Mouse (Mus musculus): ENCODE measurements around the gene Hat1.
"Not testable (repeated sequence)": the region's sequence is repeated elsewhere in the genome, so short reads cannot be mapped to it uniquely, and the experiment has no call there.

Hat1 gene

GRCm38 (mm10) chr2:71388951-71389763 lies at the start of gene Hat1:
Gene Hat1, plus strand, starts transcription at chr2:71388958.
- peak; percentile 90 to 96 for DNase-seq (ENCODE audit: low spot score in 2 of 2)

GRCm38 (mm10) chr2:71340126-71340525 lies 48.6 kb upstream of the Hat1 start:
- DNase-seq (ENCODE audit: low spot score in 2 of 2): no peak

GRCm38 (mm10) chr2:71343884-71344640 lies 44.7 kb upstream of the Hat1 start:
- DNase-seq (ENCODE audit: low spot score in 2 of 2): no peak

- no peak for DNase-seq (ENCODE audit: low spot score in 2 of 2)
Measured at GRCm38 (mm10) chr2:71347160-71347559, 41.6 kb upstream of the Hat1 start.

- no peak for DNase-seq (ENCODE audit: low spot score in 2 of 2)
Measured at GRCm38 (mm10) chr2:71347732-71348490, 40.8 kb upstream of the Hat1 start.

GRCm38 (mm10) chr2:71349511-71349910 lies 39.2 kb upstream of the Hat1 start:
- DNase-seq (ENCODE audit: low spot score in 2 of 2): no peak

GRCm38 (mm10) chr2:71350181-71350580 lies 38.6 kb upstream of the Hat1 start:
- DNase-seq (ENCODE audit: low spot score in 2 of 2): no peak

GRCm38 (mm10) chr2:71350904-71351726 lies 37.6 kb upstream of the Hat1 start:
- DNase-seq (ENCODE audit: low spot score in 2 of 2): no peak

- DNase-seq (ENCODE audit: low spot score in 2 of 2): no peak
Measured at GRCm38 (mm10) chr2:71351727-71351987, 37.1 kb upstream of the Hat1 start.

- no peak for DNase-seq (ENCODE audit: low spot score in 2 of 2)
Measured at GRCm38 (mm10) chr2:71353306-71354054, 35.3 kb upstream of the Hat1 start.

- no peak for DNase-seq (ENCODE audit: low spot score in 2 of 2)
Measured at GRCm38 (mm10) chr2:71354055-71354425, 34.7 kb upstream of the Hat1 start.

GRCm38 (mm10) chr2:71358347-71358746 lies 30.4 kb upstream of the Hat1 start:
- DNase-seq (ENCODE audit: low spot score in 2 of 2): no peak

GRCm38 (mm10) chr2:71360192-71360591 lies 28.6 kb upstream of the Hat1 start:
- DNase-seq (ENCODE audit: low spot score in 2 of 2): no peak

GRCm38 (mm10) chr2:71366618-71367124 lies 22.1 kb upstream of the Hat1 start:
- DNase-seq (ENCODE audit: low spot score in 2 of 2): no peak

GRCm38 (mm10) chr2:71367125-71367880 lies 21.5 kb upstream of the Hat1 start, which contains the start of gene Slc25a12:
Gene Slc25a12, minus strand, starts transcription at chr2:71367749.
- DNase-seq (ENCODE audit: low spot score in 2 of 2): peak; percentile 68 to 70

- no peak for DNase-seq (ENCODE audit: low spot score in 2 of 2)
Measured at GRCm38 (mm10) chr2:71368086-71368485, 20.7 kb upstream of the Hat1 start.

GRCm38 (mm10) chr2:71371790-71372189 lies 17.0 kb upstream of the Hat1 start:
- DNase-seq (ENCODE audit: low spot score in 2 of 2): no peak

GRCm38 (mm10) chr2:71372261-71372660 lies 16.5 kb upstream of the Hat1 start:
- not testable (repeated sequence) for DNase-seq (ENCODE audit: low spot score in 2 of 2)

- DNase-seq (ENCODE audit: low spot score in 2 of 2): no peak
Measured at GRCm38 (mm10) chr2:71374275-71375155, 14.2 kb upstream of the Hat1 start.

Measured in urinary bladder, postnatal 36 days (tissue).